Mouse (Mus musculus) lung, postnatal 0 days (tissue): ENCODE data around the gene Vpreb3. TPM values are rescaled to one million over a fixed set of nuclear protein-coding genes. Genes with fewer than 3 reads are reported as not detected.
A peak's percentile ranks its signal among the peaks of the same experiment; 100 is the strongest.

Source experiments
- ATAC-seq: fragments of 200-750 bp; cut with Nextera tagmentation; 2 replicates; pipeline ENCODE4 v1.8.0; 2017; ENCODE audit warnings: moderate library complexity
- DNase-seq: peaks from one replicate; pipeline ENCODE4 v3.0.0-alpha.2; 2016; ENCODE audit warnings: low spot score
- H3K27ac ChIP-seq: fragments of 300-500 bp; sonication (generic); 2 replicates; pipeline ENCODE4 v1.5.1; 2014; ENCODE audit warnings: antibody characterized with exemption, mild to moderate bottlenecking, low read length, mixed read lengths
- H3K27me3 ChIP-seq: fragments of 300-500 bp; sonication (generic); replicated peaks from 2 replicates; pipeline ENCODE4 v1.6.1; 2014; ENCODE audit warnings: low read length, mixed read lengths; ENCODE audit not compliant: insufficient read depth
- H3K36me3 ChIP-seq: fragments of 300-500 bp; sonication (generic); 2 replicates; pipeline ENCODE4 v1.6.1; 2014; ENCODE audit warnings: low read length, mixed read lengths; ENCODE audit not compliant: insufficient read depth
- H3K4me1 ChIP-seq: fragments of 300-500 bp; sonication (generic); 2 replicates; pipeline ENCODE4 v1.6.1; 2014; ENCODE audit warnings: antibody characterized with exemption, low read depth, low read length, mixed read lengths; ENCODE audit not compliant: insufficient read depth
- H3K4me2 ChIP-seq: fragments of 300-500 bp; sonication (generic); replicated peaks from 2 replicates; pipeline ENCODE4 v1.6.1; 2014; ENCODE audit warnings: low read depth, mild to moderate bottlenecking, low read length, moderate library complexity, mixed read lengths
- H3K4me3 ChIP-seq: fragments of 300-500 bp; sonication (generic); 2 replicates; pipeline ENCODE4 v1.5.1; 2014; ENCODE audit warnings: low read depth, low read length
- H3K9ac ChIP-seq: fragments of 300-500 bp; sonication (generic); replicated peaks from 2 replicates; pipeline ENCODE4 v1.6.1; 2014; ENCODE audit warnings: low read depth, mild to moderate bottlenecking
- H3K9me3 ChIP-seq: fragments of 300-500 bp; sonication (generic); 2 replicates; pipeline ENCODE4 v1.6.1; 2016; ENCODE audit warnings: low read length, mixed read lengths
- CTCF ChIP-seq: IDR thresholded peaks from 2 replicates; pipeline ENCODE4 v1.5.1; 2016; ENCODE audit warnings: antibody characterized with exemption, mild to moderate bottlenecking
- EP300 ChIP-seq: IDR thresholded peaks from 2 replicates; pipeline ENCODE4 v1.6.1; 2016; ENCODE audit warnings: antibody characterized with exemption, mild to moderate bottlenecking, control low read depth
- WGBS: fragments of 180-500 bp; shearing (Covaris S2); extraction: QIAGEN DNeasy Blood & Tissue Kit; methylation state at CpG from one replicate; pipeline ENCODE4 v1.1.7; 2014; 5-methylcytosine and 5-hydroxymethylcytosine counted together
- polyA plus RNA-seq: library from polyadenylated mRNA; unstranded; fragments of >200 nt; fragmentation: Nextera tagmentation; extraction: Ambion mirVana; gene quantifications from 2 replicates; pipeline ENCODE4 v1.2.1, GENCODE M21; 2015

Gene Vpreb3
- polyA plus RNA-seq, result 8.8 and 10.1 TPM in 2 replicates

DNA sequence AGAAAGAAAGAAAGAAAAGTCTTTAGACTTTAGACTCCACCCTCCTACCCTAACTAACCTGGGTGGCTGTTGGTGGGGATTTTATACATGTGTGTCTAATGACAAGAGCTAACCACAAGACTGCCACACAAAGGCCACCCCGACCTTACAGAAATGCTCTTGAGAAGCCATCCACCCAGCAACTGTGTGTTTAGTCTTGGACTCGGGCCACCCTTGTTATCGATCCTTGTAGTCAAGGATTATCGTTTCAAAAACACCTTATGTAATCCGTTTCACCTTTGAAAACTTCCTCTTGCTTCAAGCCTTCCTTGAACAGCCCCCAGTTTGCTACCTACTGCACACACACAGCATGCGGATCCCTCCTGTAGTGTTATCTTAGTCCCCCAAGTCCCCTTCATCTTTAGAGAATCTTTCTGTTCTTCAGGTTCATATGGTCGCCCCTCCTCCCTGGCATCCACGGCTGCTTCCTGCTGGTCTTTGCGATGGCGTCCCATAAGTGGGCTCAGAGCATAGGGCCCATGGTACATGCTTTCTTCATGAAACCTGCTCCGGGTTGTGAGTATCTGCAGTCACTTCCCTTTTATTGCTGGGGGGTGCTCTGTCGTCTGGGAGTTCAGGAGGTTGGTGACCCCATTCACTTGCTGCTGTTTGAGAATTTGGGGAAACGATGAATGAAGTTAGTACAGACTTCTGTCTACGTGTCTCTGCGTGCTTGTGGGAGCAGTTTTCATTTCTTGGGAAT, at the start of gene Vpreb3:
TSS of gene Vpreb3 (plus strand) at position 322 of the 742 bp plus-strand sequence.
- H3K27ac ChIP-seq, result peak within 1 kb of the TSS; percentile 7; the same call in 1 of the 2 replicates
- no peak for TF ChIP-seq CTCF
- no peak for TF ChIP-seq EP300
- WGBS, result 58% methylated on average over 15 of the region's 15 CpGs
- no peak for ATAC-seq
- no peaks in the 10 kb centered on the region for H3K36me3 ChIP-seq
- H3K4me2 ChIP-seq, result no peak within 1 kb of the TSS
- H3K4me3 ChIP-seq, result no peak within 1 kb of the TSS
- H3K9ac ChIP-seq, result no peak within 1 kb of the TSS
- H3K9me3 ChIP-seq, result no peaks in the 10 kb centered on the region
- no peak for DNase-seq
- no peaks in the 10 kb centered on the region for H3K27me3 ChIP-seq
- no peaks in the 10 kb centered on the region for H3K4me1 ChIP-seq

GRCm38 (mm10) chr10:75893089-75893750, 49.6 kb upstream of the Vpreb3 start, which contains the start of gene Derl3:
TSS of gene Derl3 (plus strand) at chr10:75893413.
- ATAC-seq (peak; percentile 99), DNase-seq (peak; percentile 98)
- 2% methylated on average over 40 of the region's 51 CpGs for WGBS
- H3K4me3 ChIP-seq, result peak within 1 kb of the TSS; percentile 23
- peak within 1 kb of the TSS; percentile 71 for H3K4me2 ChIP-seq
- 0 out of 2 replicates have a peak, but pooled peaks cover 13% of the 10 kb centered on the region for H3K36me3 ChIP-seq
- H3K27me3 ChIP-seq, result no peaks in the 10 kb centered on the region
- TF ChIP-seq CTCF, result no peak
- no peak for TF ChIP-seq EP300
- 0 out of 2 replicates have a peak within 1 kb of the TSS, but pooled peaks have one; percentile 12 for H3K9ac ChIP-seq
- no peak within 1 kb of the TSS for H3K27ac ChIP-seq
- H3K4me1 ChIP-seq, result peaks cover 8% of the 10 kb centered on the region; the same call in 1 of the 2 replicates
- no peaks in the 10 kb centered on the region for H3K9me3 ChIP-seq

DNA sequence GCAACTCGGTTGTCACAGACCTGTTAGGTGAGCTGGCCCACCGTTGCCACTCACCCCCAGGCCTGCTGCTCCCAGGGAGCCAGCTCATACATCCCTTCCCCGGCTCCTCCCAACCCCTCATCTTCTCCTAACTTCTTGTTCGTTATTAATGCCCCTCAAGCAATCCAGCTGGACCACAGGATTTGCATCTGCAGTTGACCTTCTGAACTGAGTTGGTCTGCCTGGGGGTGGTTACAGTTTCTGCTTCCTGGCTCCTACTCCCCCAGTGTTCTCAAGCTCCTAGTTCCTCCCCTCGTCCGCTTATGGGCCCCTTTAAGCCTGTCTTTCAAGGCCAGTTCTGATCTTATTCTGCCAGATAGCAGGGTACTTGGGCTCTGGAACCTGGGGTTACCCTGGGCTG, 48.3 kb upstream of the Vpreb3 start:
- H3K9me3 ChIP-seq, result no peaks in the 10 kb centered on the region
- no peak overlapping the region for H3K4me3 ChIP-seq
- peaks cover 12% of the 10 kb centered on the region; the same call in 1 of the 2 replicates for H3K4me1 ChIP-seq
- no peak for DNase-seq
- H3K9ac ChIP-seq, result no peak overlapping the region
- no peaks in the 10 kb centered on the region for H3K27me3 ChIP-seq
- WGBS, result 62% methylated on average over 6 of the region's 6 CpGs
- no peak for ATAC-seq
- H3K4me2 ChIP-seq, result no peak overlapping the region
- TF ChIP-seq EP300 (no peak), CTCF (no peak)
- 0 out of 2 replicates have a peak, but pooled peaks cover 13% of the 10 kb centered on the region for H3K36me3 ChIP-seq
- no peak overlapping the region for H3K27ac ChIP-seq

GRCm38 (mm10) chr10:75895730-75896129, 47.1 kb upstream of the Vpreb3 start:
- TF ChIP-seq CTCF (no peak), EP300 (no peak)
- no peak overlapping the region for H3K4me2 ChIP-seq
- H3K4me1 ChIP-seq, result peaks cover 12% of the 10 kb centered on the region; the same call in 1 of the 2 replicates
- DNase-seq, result no peak
- H3K4me3 ChIP-seq, result no peak overlapping the region
- WGBS, result 91% methylated on average over 5 of the region's 5 CpGs
- no peak overlapping the region for H3K27ac ChIP-seq
- H3K9ac ChIP-seq, result no peak overlapping the region
- ATAC-seq, result no peak
- H3K27me3 ChIP-seq, result no peaks in the 10 kb centered on the region
- 0 out of 2 replicates have a peak, but pooled peaks cover 13% of the 10 kb centered on the region for H3K36me3 ChIP-seq
- H3K9me3 ChIP-seq, result no peaks in the 10 kb centered on the region

GRCm38 (mm10) chr10:75896208-75896607, 46.6 kb upstream of the Vpreb3 start:
- H3K36me3 ChIP-seq, result 0 out of 2 replicates have a peak, but pooled peaks cover 13% of the 10 kb centered on the region
- WGBS, result 95% methylated on average over 1 of the region's 1 CpGs
- DNase-seq, result no peak

GRCm38 (mm10) chr10:75897373-75897772, 45.5 kb upstream of the Vpreb3 start:
- peaks cover 13% of the 10 kb centered on the region; the same call in 1 of the 2 replicates for H3K36me3 ChIP-seq
- H3K9ac ChIP-seq, result no peak overlapping the region
- no peak overlapping the region for H3K27ac ChIP-seq
- H3K4me1 ChIP-seq, result peaks cover 12% of the 10 kb centered on the region; the same call in 1 of the 2 replicates
- DNase-seq, result peak; percentile 85
- no peaks in the 10 kb centered on the region for H3K27me3 ChIP-seq
- H3K4me2 ChIP-seq, result no peak overlapping the region
- H3K4me3 ChIP-seq, result no peak overlapping the region
- no peak for ATAC-seq
- TF ChIP-seq EP300, result no peak
- peak; percentile 92 for TF ChIP-seq CTCF
- no peaks in the 10 kb centered on the region for H3K9me3 ChIP-seq
- WGBS, result 42% methylated on average over 6 of the region's 6 CpGs

More at GRCm38 (mm10) chr10:75896208-75896607, 46.6 kb upstream of the Vpreb3 start:
- H3K27ac ChIP-seq, result no peak overlapping the region
- no peak overlapping the region for H3K9ac ChIP-seq
- no peak overlapping the region for H3K4me3 ChIP-seq
- H3K4me2 ChIP-seq, result no peak overlapping the region
- TF ChIP-seq EP300 (no peak), CTCF (no peak)
- H3K4me1 ChIP-seq, result peaks cover 12% of the 10 kb centered on the region; the same call in 1 of the 2 replicates
- H3K9me3 ChIP-seq, result no peaks in the 10 kb centered on the region
- no peaks in the 10 kb centered on the region for H3K27me3 ChIP-seq
- ATAC-seq, result no peak
